Mouse (Mus musculus) E14TG2a.4 (cell line): ENCODE measurements at regions not wholly inside any gene's neighbourhood (a gene's known extent, or its start where the extent isn't known, plus 50 kb on each side); places are given as distances from the start of the nearest gene placed in this dataset.

ENCODE experiments used
- CTCF ChIP-seq: conservative IDR thresholded peaks from 2 replicates; pipeline ENCODE4 v1.5.1; 2014; ENCODE audit warnings: low read length
- NANOG ChIP-seq: IDR thresholded peaks from 2 replicates; pipeline ENCODE4 v1.6.1; 2014; ENCODE audit warnings: borderline replicate concordance, low read length, mixed read lengths
- POU5F1 ChIP-seq: IDR thresholded peaks from 2 replicates; pipeline ENCODE4 v1.6.1; 2014; ENCODE audit warnings: low read length, borderline replicate concordance

- no peak for TF ChIP-seq CTCF
- no peak for TF ChIP-seq POU5F1
- TF ChIP-seq NANOG: no peak
Measured at GRCm38 (mm10) chr15:97177806-97178205, 69.1 kb upstream of the Pced1b start.
